Mouse (Mus musculus): ENCODE measurements around the gene Dhrs7b.
"Not testable (repeated sequence)": the region's sequence is repeated elsewhere in the genome, so short reads cannot be mapped to it uniquely, and the experiment has no call there.

Gene Dhrs7b

DNA sequence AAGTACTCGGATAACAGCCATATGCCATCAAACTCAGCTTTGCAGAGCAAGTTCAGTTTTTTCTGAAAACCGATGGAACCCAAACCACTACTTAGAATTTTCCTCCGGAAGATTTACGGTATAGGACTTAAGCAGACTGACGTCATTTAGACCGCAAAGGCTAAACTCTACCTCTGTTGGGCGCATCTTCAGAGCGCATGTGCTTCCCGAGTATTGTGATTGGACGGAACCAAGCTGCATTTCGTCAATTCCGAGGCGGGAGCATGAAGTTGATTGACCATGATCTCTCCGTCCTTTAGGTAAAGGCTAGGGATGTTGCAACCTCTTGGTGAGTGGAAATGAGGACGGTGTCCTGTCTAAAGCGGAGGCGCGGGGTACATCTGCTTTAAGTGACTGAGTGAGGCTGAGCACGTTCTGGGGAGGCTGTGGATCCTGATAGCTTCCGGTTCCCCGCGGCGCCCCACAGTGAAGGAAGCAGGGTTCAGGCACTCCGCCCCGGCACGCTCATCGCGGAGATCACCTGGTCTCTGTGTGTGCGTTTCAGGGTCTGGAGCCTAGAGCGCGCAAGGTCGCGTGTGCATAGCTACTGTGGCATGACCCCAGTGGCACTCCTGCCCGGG lies at the start of gene Dhrs7b:
Gene Dhrs7b (plus strand): TSS at position 199 of the 620 bp plus-strand sequence.
- DNase-seq (ENCODE audit: low read depth in 2 of 2, low spot score in 2 of 2), result peak; percentile 82 to 88

DNA sequence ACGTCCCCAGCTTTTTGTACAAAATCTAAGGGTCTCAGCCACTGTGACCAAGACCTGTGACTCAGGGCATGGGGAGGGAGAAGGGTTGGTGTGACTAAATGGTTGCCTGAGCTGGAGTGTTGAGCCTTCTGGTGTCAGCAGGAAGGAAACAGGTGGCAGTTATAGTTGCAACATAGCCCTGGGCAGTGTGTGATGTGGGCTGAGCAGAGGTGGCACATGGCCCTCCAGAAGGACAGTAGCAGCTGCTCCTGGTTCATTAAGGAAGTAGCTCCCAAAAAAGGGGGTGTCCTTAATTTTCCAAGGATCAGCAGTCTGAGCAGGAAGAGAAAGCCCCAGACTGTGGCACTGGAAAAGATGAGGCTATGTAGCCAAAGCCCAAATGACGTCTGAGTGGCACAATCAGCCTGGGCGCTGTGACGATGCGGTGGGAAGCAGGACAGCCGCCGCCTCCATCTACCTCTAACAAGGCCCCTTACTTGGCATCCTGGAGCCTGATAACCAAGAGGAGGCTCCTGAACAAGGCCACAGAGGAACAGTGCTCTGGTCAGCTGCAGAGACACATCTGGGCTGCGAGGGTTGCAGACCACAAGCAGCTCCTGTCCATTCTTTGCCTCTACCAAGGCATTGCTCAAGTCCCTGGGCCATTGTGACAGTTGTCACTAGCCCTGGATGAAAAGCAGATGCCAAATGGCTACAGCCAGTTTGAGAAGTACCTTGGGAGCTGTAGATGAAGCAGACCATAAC lies 46.1 kb upstream of the Dhrs7b start:
- DNase-seq (ENCODE audit: low read depth in 2 of 2, low spot score in 2 of 2), result no peak

DNA sequence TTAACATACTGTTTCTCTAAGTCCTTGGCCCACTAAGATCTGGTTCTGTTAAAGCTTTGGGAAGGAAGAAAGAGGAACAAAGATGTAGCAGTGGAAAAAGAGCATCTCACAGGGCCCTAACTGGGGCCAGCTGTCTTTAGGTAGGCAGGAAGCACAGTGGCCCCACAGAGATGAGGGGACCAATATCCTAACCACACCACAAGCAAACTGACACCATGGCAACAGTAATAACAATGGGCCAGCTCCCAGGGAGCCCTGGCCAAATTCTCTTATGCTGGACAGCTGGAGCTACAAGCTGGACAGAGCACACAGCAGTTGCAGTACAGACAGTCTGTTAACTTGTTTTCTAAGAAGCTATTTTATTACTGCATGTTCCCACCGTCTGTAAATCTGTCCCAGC lies 42.8 kb upstream of the Dhrs7b start:
- no peak for DNase-seq (ENCODE audit: low read depth in 2 of 2, low spot score in 2 of 2)

DNA sequence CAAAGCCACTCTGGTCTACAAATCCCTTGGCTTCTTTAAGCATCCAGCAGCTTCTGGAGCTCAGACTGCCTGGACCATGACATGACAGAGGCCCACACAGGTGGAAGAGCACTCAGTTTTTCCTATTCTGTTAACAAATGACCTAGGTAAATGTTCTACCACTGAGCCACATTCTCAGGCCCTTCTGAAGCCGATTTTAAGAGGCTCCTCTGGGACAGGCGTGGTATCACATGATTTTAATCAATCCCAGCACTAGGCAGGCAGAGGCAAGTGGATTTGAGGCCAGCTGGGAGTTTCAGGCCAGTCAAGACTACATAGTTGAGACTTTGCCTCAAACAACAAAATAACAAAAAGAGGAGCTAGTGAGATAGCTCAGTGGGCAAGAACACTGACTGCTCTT lies 40.0 kb upstream of the Dhrs7b start:
- no peak for DNase-seq (ENCODE audit: low read depth in 2 of 2, low spot score in 2 of 2)

DNA sequence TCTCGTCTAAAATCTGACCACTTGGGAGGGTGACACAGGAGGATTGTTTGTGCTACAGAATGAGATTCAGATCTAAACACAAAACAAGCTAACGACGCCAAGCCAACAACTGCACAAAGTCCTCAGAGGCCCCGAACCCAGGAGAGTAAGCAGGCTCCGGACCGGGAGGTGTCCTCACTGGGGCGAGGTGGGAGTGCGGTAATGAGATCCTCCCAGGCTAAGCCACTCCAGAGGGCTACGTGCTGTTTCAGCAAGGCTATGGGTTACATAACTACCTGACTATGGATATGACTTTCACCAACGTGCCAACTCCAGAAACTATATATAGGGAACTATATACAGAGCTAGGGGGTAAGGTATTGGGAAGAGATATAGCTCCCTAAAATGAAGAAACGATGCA lies 34.1 kb upstream of the Dhrs7b start:
- DNase-seq (ENCODE audit: low read depth in 2 of 2, low spot score in 2 of 2), result no peak

DNA sequence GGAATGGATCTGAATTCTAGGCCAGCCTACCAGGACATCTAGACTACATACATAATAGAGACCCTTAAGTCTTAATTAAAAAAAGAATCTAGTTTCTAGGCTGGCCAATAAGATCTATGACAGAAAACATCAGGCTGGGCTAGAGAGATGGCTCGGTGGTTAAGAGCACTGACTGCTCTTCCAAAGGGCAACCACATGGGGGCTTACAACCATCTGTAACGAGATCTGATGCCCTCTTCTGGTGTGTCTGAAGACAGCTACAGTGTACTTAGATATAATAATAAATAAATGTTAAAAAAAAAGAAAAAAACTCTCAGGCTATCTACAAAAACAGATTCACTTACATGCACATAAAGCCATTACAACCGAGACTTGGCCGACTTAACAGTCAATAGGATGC lies 30.5 kb upstream of the Dhrs7b start:
- no peak for DNase-seq (ENCODE audit: low read depth in 2 of 2, low spot score in 2 of 2)

DNA sequence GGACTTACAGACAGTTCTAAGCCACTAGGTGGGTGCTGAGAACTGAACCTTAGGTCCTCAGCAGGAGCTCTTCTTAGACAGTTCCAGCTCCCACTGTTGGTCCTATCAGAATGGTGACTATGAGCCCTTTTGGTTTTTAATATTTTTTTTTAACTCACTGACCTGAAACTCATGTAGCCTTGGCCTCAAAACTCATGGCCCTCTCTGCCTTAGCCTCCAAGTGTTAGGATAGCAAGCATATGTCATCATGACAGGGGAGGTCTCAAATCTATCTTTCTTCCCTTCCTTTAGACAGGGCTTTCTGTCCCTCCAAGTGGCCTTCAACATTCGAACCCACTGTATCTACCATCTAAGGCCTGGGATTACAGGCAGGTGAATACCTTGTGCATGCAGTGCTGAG lies 29.5 kb upstream of the Dhrs7b start:
- no peak for DNase-seq (ENCODE audit: low read depth in 2 of 2, low spot score in 2 of 2)

DNA sequence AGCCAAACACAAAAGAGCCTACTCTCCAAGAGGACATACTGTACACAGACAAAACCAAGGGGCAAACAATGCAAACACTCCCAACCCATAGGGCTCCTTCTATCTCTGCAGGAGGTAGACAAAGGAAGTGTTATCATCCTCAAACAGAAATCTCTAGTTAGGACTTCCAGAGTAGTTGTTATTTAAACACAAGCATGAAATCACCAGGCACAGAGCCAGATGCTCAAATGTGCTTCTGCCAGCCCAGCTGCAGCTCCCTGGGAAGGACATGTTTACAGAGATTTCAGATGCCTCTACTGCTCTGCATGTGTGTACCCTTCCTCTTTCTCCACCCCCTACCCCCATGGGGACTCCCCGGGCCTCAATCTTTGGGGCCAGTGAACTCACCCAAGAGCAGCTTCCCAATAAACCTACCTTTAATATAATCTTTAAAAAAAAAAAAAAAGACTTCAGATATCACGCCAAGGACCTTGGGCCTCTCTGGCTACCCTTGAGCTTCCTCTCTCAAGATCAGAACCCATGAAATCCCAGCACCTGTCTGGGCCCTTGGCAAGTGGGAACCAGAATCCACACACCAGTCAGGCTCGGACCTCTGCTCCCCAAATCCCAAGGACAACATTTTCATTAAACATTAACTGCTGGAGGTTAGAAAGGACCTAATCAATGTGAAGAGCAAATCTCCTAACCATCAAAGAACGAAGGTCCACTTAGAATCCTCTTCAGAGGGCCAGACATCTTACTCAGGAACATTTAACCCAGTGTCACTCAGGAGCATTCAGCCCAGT lies 22.0 kb upstream of the Dhrs7b start:
- DNase-seq (ENCODE audit: low read depth in 2 of 2, low spot score in 2 of 2), result no peak

DNA sequence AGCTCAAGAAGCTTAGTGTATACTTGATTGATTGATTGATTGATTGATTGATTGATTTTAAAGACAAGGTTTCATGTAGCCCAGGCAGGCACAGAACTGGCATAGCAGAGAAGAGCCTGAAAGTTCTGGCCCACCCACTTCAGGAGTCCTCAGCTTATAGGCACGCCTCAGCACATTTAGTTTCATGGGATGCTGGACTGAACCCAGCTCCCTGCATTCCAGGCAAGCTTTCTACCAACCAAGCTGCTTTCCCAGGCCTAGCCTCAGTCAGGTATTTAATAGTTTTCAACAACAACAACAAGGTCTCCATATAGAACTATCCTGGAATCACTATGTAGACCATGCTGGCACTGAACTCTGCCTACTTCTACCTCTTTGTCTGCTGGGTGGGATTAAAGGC lies 20.9 kb upstream of the Dhrs7b start:
- no peak for DNase-seq (ENCODE audit: low read depth in 2 of 2, low spot score in 2 of 2)

DNA sequence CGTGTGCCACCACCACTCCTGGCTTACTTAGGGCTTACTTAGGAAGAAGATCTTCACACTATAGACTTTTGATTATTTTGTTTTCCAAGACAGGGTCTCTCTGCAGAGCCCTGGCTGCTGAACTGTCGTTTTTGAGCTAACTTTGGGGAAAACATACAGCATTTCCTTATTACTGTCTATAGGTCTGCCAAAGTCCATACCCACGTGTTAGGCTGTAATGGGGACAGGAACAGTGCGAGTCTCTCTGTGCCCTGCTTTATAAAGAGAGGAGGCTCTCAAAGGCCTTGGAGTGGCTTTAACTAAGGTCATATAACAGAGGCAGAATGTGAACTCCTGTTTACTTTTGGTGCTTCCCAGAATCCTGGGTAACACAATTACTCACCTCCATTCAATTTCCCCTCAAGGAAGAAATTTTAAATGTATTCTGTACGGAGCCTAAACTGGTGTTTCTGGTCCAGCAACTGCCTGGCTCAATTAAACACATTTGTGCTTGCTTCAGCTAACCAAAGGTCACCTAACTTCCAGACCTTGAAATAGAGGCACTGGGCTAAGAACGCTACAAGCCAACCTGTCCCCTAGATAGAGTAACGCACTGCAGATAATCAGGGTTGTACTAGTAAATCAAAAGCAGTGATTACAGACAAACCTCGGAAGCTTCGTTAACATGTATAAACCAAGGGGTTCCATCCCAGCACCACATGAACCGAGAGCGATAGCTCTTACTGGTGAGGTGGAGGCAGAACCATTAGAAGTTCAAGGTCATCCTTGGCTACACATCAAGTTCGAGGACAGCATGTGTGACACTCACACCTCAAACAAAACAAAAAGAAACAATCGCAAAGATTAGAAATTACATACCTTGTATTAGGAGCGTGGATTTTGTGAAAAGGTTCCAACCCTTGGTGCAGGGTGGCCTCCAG lies 20.1 kb upstream of the Dhrs7b start:
- DNase-seq (ENCODE audit: low read depth in 2 of 2, low spot score in 2 of 2), result no peak

DNA sequence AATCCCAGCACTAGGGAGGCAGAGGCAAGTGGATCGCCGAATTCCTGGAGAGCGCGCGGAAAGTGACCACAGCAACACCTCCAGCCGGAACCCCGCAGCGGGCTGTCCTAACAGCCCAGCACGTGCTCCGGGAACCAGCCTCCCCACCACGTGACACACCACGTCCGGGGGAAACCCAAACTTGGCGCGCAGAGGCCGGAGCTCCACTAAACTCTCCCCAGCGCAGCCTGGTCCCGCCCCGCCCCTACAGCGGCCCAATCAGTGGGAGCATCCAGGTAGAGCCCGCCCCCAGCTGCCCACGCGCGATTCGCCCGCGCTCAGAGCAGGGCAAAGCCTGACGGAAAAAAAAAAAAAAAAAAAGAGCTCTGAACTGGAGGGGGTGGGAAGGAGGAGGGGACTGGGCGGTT lies 19.4 kb upstream of the Dhrs7b start:
- DNase-seq (ENCODE audit: low read depth in 2 of 2, low spot score in 2 of 2), result peak; percentile 82 to 89

DNA sequence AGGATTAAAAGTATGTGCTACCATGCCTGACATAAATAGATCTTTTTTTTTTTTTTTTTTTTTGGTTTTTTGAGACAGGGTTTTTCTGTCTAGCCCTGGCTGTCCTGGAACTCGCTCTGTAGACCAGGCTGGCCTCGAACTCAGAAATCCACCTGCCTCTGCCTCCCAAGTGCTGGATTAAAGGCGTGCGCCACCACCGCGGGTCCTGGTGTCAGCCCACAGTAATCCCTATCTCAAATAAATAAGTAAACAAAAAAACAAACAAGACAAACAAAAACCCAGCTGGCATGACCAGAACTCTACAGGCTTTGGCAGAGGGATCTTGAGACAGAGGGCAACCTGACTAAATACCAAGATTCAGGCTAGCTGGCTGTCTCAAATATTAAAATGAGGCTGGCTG lies 18.8 kb upstream of the Dhrs7b start, which contains the start of gene Shmt1:
Gene Shmt1 (minus strand): TSS at position 101 of the 400 bp plus-strand sequence.
- DNase-seq (ENCODE audit: low read depth in 2 of 2, low spot score in 2 of 2), result not testable (repeated sequence)

DNA sequence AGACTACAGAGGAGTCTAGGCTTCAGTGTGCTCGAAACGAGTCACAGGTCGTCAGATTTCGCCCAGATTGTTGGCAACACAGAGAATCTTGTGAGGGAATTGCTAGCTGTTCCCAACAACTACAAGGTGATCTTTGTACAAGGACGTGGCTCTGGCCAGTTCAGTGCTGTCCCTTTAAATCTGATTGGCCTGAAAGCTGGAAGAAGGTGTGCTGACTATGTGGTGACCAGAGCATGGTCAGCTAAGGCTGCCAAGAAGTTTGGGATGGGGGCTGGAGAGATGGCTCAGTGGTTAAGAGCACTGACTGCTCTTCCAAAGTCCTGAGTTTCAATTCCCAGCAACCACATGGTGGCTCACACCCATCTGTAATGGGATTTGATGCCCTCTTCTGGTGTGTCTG lies 14.0 kb upstream of the Dhrs7b start:
- DNase-seq (ENCODE audit: low read depth in 2 of 2, low spot score in 2 of 2), result no peak

DNA sequence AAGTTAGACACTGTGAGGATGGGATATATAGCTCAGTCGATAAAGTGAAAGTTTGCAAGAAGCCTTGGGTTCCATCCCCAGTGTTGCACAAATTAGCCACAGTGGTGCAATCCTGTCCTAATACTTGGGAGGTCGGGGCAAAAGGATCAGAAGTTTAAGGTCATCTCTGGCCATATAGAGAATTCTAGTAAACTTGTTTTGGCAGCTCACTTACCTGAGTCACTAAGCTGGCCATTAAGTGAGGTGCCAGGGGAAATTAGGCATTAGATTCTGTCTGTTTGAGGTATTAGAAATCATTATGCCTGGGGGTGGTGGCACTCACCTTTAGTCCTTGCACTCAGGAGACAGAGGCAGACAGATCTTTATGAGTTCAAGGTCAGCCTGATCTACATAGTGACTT lies 6.7 kb upstream of the Dhrs7b start:
- DNase-seq (ENCODE audit: low read depth in 2 of 2, low spot score in 2 of 2), result no peak

DNA sequence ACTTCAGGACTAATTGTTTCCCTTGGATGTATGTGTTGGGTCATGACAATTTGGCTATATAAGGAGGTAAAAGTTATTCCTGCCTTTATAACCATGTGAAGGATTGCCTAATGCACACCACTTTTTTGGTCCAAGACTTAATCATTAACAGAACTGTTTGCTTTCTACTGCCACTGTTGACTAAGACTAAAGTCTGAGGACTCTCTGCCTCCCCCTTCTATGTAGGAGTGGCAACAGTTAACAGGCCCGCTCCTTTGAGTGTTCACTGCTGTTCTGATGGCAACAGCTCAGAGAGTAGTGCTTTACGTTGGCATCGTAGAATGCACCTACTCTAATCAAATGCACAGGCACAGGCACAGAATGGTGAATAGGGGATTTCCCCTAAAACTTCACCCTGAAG lies 5.2 kb upstream of the Dhrs7b start:
- no peak for DNase-seq (ENCODE audit: low read depth in 2 of 2, low spot score in 2 of 2)

DNA sequence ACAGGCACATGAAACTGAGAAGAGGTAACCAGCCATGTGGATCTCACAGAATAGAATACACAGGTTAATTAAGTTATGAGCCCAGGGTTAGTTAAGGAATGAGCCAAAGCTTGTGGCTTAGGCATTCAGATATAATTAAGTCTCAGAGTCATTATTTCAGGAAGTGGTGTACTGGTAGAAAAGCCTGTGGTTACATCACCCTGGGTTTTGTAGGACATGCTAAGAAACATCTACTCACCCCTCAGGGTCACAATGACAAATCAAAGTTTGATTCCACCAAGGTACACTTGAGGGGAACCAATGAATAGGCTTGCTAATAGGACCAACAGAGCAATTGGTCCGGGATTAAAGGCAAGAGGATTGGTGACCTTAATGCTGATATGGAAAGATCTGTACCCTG lies 3.7 kb upstream of the Dhrs7b start:
- no peak for DNase-seq (ENCODE audit: low read depth in 2 of 2, low spot score in 2 of 2)

DNA sequence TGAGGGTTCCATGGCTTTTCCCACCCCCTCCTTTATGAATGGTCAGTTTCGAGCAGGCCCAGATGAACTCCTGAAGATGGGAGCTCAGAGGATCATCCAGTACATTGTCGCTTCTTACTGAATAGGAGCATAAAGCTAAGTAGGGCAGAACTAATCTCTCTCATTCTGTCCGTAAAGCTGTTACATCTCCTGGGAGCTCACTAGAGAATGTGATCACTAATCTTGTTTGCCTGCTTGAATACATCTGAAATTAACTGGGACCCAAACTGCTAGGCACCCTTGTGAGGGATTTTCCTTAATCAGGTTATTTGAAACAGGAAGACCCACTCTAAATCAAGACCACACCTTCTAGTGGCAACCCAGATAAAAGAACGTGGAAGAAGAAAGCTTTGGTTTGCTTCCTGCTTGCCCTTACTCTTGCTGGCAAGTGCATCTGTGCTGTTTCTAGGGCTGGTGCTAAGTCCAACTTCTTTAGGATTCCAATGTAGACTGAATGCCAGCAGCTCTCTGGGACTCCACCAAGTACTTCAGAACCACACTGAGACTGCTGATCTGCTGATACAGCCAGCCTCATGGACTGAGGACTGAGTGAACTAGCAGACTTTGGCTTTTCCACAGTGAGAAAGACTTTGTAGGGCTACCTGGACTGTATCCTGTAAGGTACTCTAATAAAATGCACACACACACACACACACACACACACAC lies 3.0 kb upstream of the Dhrs7b start:
- no peak for DNase-seq (ENCODE audit: low read depth in 2 of 2, low spot score in 2 of 2)

DNA sequence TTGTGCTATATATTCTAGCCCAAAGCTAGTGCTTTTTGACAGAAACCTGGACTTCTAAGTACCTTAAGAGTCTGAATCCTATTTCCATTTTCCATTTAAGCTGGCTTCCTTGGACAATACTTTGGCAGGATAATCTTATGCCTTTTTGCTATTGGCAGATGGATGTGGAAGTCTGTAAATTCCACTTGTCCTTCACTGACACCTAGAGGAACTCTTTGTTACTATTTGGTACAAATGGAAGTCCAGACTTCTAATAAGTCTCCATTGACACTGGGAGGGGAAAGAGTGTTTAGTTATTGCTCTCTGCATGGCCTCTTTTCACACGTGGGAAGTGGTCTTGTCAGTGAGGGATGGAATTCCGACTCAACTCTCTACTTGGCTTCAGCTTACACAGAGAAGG lies 1.5 kb upstream of the Dhrs7b start:
- DNase-seq (ENCODE audit: low read depth in 2 of 2, low spot score in 2 of 2), result no peak

DNA sequence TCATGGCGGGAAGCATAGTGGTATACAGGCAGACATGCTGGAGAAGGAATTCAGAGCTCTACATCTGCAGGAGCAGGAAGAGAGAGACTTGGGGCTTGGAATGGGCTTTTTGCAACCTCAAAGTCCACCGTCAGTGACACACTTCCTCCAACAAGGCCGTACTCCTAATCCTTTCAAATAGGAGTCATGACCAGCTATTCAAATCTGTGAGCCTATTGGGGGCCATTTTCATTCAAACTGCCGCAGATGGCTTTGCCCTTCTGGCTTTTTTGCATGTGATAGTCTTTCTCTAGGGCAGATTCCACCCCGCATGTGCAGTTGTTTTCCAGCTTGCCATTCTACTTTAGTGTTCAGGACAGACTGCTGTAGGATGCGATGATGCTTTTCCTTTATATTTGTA lies 6.5 kb downstream of the Dhrs7b start:
- no peak for DNase-seq (ENCODE audit: low read depth in 2 of 2, low spot score in 2 of 2)

DNA sequence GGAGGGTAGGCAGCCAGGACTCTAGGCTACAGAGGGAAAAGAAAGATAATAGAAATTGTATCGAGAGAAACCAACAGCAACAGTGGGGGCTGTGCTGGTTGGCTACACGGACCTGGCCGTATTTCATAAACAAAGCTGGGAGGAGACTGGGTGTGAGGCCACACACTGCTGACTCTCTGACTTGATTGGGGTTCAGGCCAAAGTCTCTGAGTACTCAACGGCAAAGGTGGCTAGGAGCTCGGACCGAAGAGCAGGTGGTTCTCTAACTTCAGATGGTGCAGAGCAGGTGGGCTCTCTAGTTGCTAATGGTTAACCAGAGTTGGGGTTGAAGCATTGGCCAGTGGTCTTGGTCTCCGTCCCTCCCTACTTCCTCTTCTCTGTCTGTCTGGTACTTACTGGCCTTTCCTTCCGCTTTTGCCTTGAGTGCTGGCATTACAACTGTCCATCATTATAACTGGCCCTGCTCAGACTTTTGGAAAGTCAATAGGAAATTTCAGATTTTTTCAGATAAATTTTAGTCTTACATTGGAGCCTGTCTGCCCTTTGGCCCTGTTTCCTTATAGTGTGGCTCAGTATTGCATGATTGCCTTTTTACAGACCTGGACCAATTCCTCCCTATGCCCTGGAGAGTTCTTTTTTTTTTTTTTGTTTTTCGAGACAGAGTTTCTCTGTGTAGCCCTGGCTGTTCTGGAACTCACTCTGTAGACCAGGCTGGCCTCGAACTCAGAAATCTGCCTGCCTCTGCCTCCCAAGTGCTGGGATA lies 7.4 kb downstream of the Dhrs7b start:
- DNase-seq (ENCODE audit: low read depth in 2 of 2, low spot score in 2 of 2), result no peak
